Mouse (Mus musculus): ENCODE results near the gene Patz1.
A peak's percentile ranks its signal among the peaks of the same experiment; 100 is the strongest.

Patz1 gene

DNA sequence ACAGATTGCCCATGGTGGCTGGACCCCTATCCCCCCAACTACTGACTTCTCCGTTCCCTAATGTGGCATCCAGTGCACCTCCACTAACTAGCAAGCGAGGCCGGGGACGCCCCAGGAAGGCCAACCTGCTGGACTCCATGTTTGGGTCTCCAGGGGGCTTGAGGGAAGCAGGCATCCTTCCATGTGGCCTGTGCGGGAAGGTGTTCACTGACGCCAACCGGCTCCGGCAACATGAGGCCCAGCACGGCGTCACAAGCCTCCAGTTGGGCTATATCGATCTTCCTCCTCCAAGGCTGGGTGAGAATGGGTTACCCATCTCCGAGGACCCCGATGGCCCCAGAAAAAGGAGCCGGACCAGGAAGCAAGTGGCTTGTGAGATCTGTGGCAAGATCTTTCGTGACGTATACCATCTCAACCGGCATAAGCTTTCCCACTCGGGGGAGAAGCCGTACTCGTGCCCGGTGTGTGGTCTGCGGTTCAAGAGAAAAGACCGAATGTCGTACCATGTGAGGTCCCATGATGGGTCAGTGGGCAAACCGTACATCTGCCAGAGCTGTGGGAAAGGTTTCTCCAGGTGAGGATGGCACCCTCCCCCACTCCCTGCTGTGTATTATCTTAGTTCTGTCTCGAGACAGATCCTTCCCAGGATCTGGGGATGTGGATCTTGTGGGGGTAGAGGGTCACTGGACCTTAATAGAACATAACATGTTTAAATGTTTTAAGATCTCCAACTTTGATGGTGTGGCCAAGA is 2.8 kb downstream of the Patz1 start:
- no peak for DNase-seq (ENCODE audit: extremely low read depth, low read depth, low spot score)

DNA sequence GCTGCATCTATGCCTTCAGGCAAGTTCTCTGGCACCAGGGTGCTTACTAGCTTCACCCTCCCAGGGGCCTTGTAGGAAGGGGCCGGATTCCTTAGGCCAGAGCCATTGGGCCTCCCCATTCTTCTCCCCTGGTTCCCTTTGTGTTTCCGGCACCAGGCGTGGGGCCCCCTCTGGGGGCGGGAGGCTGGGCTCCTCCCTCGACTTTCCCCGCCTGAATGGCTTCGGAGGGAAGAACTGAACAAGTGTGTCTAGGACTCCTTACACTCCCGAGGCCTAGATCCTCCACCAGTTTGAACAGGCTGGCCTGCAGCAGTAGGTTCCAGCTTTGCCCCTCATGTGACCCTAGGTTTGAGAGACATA is 3.4 kb downstream of the Patz1 start:
- no peak for DNase-seq (ENCODE audit: extremely low read depth, low read depth, low spot score)

DNA sequence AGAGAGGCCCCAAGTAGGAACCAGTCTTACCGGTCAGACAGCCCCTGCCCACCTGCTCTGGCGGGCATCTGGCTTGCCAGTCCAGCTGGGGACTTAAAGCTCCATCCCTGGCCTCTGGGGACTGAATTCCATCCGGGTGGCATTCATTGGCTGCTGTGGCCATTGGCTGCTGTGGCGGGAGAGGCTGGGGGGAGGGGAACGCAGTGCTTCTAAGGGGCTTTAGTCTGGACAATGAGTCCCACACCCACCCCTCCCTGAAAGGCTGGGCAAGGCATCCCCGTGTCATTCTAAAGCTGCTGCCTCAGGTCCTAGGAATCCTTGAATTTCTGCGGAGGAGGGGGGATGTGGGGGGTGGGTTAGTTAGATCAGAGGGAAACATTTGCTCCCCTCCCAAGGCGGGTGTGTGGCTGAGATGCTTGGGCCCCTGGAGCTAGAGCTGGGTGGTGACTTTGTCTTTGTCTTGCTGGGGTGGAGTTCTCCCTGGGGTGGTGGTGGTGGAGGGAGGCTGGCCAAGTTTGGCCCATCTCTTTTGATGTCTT is 4.1 kb downstream of the Patz1 start:
- DNase-seq (ENCODE audit: extremely low read depth, low read depth, low spot score), result no peak

DNA sequence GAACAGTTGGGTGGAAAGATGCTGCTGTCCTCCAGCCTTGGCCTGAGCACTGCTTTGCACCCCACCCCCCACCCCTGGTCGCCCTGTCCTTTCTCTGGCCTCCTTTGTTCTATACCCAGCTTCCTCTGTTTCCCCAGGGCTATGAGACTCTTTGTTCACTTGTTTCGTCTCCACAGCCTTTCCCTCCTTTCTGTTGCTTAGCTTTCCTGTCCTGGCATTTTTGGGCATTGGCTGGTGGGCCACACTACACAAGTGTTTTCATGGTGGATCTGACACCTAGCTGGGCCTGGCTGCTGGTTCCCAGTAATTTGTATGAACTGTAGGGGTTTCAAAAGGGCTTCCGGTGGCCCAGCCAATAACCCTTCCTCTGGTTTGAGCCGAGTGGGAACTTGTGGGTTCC is 4.7 kb downstream of the Patz1 start:
- DNase-seq (ENCODE audit: extremely low read depth, low read depth, low spot score), result no peak

DNA sequence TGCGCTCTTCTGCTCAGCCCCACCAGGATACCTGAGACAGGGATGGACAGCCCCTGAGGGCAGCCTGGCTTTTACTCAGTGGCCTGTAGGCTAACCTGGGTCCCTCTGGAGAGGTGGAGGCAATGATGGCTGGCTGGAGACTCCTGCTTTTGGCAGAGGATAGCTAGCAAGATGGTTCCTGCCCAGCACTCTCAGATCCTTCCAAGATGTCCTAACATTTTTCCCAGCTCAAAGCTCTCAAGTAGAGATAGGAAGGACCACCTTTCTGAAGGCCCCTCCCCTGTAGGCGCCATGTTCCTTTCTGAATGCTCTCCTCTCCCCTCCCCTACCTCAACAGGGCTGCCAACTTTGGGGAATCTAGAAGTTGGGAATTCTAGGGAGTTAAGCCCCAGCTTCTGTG is 6.0 kb downstream of the Patz1 start:
- DNase-seq (ENCODE audit: extremely low read depth, low read depth, low spot score), result no peak

DNA sequence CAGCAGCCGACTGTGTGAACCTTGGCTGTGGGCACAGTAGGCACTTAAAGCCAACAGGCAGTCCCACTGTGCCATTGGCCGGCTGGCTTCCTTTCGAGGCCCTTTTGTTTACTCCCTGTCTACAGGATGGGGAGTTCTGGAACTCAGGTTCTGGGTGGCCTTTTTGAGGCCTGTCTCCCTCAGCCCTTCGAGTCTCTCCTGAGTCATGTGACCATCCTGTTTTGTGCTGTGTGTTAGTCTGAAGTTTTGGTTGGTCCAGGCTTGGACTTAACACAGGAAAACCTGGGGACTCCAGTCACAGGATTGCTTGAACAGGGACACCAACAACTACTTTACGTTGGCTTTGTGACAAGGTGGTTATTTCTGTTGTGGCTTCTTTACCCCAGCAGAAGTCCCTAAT is 7.4 kb downstream of the Patz1 start:
- no peak for DNase-seq (ENCODE audit: extremely low read depth, low read depth, low spot score)

GRCm38 (mm10) chr11:3297871-3298812 is 9.5 kb downstream of the Patz1 start:
- no peak for DNase-seq (ENCODE audit: extremely low read depth, low read depth, low spot score)

DNA sequence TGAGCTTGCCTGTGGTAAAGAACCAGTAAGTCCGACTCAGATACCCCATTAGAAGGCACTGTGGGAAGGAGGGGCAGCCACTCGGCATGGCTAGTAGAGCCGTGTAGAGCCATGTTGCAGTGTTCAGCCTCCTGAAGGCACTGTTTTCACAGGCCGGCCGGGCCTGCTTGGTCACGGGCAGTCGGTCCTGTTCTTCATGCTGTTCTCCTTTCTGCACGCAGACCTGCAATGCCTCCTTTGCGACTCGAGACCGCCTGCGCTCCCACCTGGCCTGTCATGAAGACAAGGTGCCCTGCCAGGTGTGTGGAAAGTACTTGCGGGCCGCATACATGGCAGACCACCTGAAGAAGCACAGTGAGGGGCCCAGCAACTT is 10.1 kb downstream of the Patz1 start:
- no peak for DNase-seq (ENCODE audit: extremely low read depth, low read depth, low spot score)

GRCm38 (mm10) chr11:3301075-3301474 is 12.4 kb downstream of the Patz1 start:
- no peak for DNase-seq (ENCODE audit: extremely low read depth, low read depth, low spot score)

GRCm38 (mm10) chr11:3302385-3302784 is 13.7 kb downstream of the Patz1 start:
- DNase-seq (ENCODE audit: extremely low read depth, low read depth, low spot score), result no peak

DNA sequence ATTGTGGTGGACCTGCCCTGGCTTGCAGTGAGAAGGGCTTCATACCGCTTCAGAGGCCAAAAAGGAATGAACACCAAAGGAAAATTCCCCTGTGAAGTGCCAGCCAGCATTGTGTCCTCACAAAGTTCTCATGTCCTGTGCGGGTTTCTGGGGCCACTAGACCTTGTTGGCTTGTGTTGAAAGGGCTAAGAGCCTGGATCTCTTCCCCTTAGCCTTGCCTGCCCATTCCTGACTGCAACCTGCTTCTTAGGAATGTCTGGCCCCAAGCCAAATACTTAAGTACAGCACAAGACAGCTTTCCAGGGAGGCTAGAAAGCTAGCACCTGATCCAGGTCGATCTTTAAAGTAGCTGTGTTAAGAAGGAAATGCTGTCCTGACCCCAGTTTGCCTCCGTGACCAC is 14.1 kb downstream of the Patz1 start:
- DNase-seq (ENCODE audit: extremely low read depth, low read depth, low spot score), result peak; percentile 88

- DNase-seq (ENCODE audit: extremely low read depth, low read depth, low spot score), result no peak
Measured at GRCm38 (mm10) chr11:3305821-3306220, 17.1 kb downstream of the Patz1 start.

DNA sequence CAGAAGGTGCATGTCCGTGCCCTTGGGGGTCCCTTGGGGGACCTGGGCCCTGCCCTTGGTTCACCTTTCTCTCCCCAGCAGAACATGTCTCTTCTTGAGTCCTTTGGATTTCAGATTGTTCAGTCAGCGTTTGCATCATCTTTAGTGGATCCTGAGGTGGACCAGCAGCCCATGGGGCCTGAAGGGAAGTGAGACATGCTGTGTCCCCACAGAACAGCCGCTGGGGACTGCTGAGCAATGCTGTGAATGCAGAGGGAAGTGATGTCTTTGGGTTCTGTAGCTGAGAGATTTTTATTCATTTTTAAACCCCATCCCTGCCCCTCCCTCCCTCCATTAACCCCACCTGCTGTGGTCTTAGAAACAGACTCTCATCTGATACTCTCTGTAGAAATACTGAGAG is 19.2 kb downstream of the Patz1 start:
- DNase-seq (ENCODE audit: extremely low read depth, low read depth, low spot score), result no peak

DNA sequence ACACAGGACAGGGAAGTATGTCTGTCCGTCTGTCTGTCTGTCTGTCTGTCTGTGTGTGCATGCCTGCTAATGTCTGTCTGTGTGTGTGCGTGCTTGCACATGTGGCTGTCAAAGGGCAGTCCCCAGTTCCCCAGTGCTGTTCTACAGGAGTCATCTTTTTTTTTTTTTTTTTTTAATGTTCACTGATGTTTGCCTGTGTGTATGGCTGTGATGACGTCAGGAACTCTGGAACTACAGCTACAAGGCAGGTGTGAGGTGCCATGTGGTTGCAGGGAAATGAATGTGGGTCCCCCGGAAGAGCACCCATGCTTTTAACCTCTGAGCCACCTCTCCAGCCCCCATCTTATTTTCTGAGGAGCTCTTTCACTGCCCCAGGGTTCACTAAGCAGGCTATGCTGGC is 21.2 kb downstream of the Patz1 start:
- no peak for DNase-seq (ENCODE audit: extremely low read depth, low read depth, low spot score)

GRCm38 (mm10) chr11:3310789-3311585 is 22.3 kb downstream of the Patz1 start:
- DNase-seq (ENCODE audit: extremely low read depth, low read depth, low spot score), result no peak

DNA sequence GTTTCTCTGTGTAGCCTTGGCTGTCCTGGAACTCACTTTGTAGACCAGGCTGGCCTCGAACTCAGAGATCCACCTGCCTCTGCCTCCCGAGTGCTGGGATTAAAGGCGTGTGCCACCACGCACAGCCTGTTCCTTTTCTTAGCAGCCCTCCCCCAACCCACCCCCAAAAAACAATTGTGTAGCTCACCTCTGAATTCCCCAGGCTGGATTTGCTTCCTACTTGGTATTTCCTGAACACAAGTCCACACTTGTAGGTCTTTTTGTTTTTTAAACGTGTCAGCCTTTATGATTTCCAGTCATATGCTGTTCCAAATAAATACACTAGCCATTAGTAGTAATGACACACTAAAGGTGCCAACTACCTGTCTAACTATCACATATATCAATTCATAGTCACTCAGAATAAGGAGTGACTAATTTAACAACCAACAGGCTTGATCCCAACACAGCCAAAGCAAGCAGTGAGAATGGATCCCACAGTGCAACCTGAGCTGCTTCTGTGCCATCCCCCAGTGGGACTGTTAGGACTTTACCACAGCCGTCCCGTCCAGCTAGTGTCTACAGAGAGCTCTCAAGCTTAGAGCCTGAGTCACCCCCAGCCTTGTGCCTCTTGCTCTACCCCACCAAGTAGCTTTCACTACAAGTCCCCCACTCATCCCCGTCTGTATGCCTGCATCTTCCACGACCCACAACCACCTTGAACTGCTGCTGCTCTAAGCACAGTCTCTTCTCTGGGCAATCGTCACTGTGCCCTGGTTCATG is 23.1 kb downstream of the Patz1 start:
- no peak for DNase-seq (ENCODE audit: extremely low read depth, low read depth, low spot score)

GRCm38 (mm10) chr11:3313294-3313693 is 24.6 kb downstream of the Patz1 start:
- no peak for DNase-seq (ENCODE audit: extremely low read depth, low read depth, low spot score)

- DNase-seq (ENCODE audit: extremely low read depth, low read depth, low spot score), result no peak
Measured at GRCm38 (mm10) chr11:3314148-3314547, 25.5 kb downstream of the Patz1 start.

DNA sequence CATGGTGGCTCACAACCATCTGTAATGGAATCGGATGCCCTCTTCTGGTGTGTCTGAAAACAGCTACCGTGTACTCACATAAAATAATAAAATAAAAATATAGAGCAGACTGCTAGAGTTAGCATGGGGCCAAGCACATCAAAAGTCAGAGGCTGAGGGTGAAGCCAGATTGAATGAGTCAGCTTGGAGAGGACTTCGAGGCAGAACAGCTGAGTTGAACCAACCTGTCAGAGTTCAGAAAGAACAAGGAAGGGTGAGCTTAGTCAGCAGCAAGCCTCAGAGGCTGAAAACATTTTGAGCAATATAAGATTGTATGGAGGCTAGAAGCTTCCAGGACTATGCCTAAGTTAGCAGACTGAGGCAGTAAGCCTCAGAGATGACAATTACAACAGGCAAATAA is 29.6 kb downstream of the Patz1 start:
- DNase-seq (ENCODE audit: extremely low read depth, low read depth, low spot score), result no peak

DNA sequence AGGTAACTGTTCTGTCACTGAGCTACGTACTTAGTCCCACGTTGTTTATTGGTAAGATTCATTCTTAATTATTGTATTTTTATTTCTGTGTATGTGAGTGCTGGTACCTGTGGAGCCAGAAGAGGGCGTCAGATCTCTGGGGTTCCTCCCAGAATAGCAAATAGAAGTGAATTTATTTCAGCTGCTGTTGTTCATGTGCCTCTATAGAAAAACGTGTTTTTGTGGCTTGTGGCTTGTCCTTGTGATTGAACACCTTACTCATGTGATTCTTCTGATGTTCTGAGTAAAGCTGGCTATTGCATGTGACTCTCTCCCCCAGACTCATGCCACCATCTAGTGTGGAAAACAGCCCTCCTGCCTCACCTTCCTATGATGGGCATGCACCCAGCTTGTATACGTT is 39.6 kb downstream of the Patz1 start:
- DNase-seq (ENCODE audit: extremely low read depth, low read depth, low spot score), result no peak
